Mouse (Mus musculus): ENCODE measurements at regions not wholly inside any gene's neighbourhood (a gene's known extent, or its start where the extent isn't known, plus 50 kb on each side); places are given as distances from the start of the nearest gene placed in this dataset.

DNA sequence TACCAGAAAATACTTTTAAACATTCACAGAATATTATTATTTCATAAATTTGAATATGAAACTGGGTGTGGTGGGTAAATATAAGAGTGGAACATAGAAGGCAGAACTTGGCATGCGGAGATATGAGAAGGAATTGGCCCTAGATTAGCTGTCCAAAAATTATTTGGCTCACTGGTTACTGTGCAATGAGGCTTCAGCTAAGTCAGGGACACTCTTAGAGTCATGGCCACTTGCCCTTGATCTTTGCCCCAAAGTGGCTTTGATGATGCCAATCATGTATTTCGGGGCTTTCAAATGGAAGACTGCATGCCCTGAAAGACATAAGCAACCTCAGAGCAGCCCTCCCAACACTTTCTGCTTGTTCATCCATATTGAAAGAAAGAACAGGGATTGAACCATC, 76.9 kb downstream of the Pxdc1 start:
- intact Hi-C loops (cut with DNase I) = no loop called here
- no peak for DNase-seq

DNA sequence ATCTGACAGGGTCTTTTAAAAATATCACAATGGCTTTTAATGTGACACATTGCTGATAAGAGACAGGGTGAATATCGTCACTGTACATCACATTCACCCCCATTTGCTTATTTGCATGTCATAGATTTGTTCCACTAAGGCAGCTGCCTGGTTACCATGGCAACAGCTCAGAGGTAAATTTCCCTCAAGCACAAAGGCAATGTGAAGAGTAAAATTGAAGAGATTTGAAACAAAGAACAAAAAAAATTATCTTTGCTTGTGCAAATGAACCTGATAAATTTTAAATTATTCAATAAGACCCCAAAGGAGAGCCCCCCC, 77.3 kb downstream of the Pxdc1 start:
- intact Hi-C loops (cut with DNase I) = no loop called here

DNA sequence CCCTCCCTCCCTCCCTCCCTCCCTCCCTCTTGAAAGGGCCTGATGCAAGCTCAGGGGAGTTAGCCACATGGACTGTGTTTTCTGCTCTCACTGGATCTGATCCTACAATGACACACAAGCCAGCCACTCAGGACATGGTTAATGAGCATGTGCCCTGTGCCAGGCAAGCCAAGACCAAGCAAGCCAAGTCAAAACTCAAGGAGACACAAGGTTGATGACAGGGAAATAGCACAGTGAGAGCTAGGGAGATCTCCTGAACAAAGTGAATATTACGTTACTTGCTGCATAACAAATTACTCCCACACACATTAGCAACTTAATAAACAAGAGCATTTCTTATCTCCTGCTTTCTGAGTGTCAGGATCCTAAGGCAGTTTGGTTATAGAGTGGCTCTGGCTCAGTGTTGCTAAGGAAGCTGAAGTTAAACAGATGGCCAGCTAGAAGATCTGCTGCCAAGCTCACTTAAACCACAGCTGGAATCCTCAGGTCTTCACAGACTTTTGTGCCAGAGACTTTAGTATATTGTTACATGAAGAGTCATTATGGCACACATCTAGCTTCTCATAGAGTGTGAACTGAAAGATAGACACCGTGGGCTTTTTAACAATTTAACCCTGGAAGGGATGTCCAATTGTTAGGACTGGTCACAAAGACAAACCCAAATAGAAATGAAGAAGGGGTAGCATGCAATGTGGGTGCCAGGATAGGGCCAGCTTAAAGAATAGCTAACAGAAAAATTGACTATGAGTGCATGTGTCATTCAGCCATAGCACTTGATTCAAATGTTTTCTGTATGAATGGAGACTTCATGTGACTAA, 77.9 kb downstream of the Pxdc1 start:
- intact Hi-C loops (cut with DNase I) = no loop called here
- no peak for DNase-seq

More for the DNA sequence above, 77.3 kb downstream of the Pxdc1 start:
- no peak for DNase-seq

DNA sequence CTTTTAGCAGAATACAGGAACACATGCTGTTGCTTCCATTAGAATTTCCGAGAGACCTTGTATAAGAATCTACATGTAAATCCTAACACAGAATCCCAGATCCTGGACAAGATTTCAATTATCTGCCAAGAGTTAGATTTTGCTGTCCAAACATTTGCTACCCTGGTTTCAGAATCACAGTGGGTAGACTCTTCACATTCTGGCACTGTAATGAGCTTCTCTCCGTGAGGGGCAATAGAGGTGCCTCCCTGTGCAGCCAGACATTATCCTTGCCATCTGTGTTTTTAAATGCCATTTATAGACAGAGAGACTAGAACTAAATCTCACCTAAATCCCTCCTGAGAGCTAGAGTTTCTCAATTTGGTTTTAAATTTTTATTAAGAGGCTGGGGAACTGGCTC, 84.0 kb downstream of the Pxdc1 start:
- intact Hi-C loops (cut with DNase I) = no loop called here
- DNase-seq = no peak

DNA sequence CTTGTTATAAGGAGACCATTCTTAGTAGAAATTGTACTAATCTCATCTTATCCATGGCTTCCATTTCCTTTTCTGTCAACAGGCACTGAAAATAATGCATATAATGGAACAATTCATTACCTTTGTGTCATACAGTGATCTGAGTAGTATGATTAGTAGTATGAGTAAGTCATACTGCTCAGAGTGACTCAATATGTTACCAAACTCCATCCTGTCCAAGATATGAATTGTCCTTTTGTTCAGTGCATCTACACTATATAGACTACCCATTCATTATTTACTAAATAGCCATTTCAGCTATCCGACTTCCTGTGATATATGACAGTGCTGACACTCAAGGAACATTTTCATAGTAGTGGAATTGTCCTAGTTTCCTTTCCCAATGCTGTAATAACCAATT, 86.6 kb downstream of the Pxdc1 start:
- DNase-seq = no peak
- intact Hi-C loops (cut with DNase I) = no loop called here

DNA sequence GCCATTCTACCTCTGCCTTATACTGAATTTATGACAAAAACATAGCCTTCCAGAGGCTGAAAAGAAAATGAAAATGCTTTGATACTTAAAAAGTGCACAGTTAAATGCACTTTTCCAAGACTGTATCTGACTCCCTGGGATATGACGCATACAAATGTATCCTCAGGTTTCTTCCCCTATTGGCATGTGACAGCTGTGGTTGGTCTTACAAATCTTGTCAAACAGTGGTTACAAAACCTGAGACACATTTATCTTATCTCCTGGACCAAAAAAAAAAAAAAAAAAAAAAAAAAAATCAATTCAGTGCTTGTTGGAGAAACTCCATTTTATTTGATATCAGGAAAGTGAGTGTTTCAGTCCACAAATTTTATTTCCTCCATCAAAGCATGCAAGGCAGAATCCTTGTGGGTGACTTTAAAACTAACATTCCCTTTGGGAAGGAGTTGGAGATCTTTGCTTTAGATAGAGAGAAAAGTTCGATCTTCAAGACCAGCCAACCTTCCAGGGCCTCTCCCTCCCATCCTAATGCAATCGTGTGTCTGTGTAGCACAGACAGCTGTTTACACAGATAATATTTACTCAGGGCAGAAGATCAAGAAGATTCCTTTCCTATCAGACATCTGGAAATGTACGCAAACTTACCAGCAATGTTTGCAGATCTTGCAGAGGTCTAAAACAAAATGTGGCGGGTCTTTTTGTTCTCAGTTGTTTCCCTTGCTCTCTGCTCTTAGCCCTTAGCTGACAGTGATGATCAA, 103.0 kb downstream of the Pxdc1 start:
- no peak for DNase-seq
- intact Hi-C loops (cut with DNase I) = no loop called here

DNA sequence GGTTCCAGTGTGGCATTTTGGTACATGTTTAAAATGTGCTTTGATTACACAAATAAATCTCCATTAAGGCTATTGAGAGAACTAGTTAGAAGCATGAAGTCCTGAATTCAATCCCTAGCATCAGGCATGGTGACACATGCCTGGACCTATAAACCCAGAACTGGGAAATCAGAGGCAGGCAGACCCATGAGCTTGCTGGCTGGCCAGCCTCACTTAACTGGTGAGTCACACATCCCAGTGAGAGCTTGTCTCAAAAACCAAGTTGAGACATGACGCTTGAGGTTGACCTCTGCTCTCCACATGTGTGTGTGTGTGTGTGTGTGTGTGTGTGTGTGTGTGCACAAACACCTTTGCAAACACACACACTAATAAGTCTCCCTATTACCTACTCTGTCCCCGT, 112.6 kb downstream of the Pxdc1 start:
- intact Hi-C loops (cut with DNase I) = no loop called here
- no peak for DNase-seq

DNA sequence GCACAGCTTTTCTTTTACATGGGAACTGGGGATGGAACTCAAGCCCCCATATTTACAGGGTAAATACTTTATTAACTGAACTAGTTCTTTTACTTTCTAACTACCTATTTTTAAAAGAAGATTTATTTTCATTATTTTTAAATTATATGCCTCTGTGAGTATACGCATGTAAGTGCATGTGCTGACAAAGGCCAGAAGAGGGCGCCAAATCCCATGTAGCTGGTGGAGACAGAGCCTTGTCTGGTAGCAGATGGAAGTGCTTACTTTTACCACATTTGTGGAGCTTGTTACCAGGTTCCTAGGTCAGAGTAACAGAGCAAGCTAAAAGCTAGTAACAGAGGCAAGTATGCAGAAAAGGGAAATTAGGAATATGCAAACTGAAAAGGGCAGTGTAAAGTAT, 119.4 kb downstream of the Pxdc1 start:
- no peak for DNase-seq
- intact Hi-C loops (cut with DNase I) = no loop called here

DNA sequence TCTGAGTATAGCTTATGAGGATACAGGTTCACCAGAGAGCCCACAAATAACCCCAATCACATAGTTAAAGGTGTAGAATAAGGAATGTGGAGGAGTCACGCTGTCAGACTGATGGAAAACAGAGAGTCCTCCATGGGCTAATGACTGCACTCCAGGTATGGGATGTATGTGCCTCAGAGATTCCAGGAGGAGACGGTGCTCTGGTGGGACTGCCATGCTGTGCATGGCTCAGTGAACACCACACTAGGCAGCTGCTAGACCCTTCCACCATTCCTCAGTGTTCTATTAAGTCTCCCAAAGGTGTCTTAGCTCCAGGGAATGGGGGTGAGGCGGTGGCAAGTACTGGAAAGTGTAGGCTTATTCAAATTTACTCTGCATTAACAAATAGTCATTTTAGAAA, 142.0 kb downstream of the Pxdc1 start:
- DNase-seq = no peak
- intact Hi-C loops (cut with DNase I) = no loop called here

DNA sequence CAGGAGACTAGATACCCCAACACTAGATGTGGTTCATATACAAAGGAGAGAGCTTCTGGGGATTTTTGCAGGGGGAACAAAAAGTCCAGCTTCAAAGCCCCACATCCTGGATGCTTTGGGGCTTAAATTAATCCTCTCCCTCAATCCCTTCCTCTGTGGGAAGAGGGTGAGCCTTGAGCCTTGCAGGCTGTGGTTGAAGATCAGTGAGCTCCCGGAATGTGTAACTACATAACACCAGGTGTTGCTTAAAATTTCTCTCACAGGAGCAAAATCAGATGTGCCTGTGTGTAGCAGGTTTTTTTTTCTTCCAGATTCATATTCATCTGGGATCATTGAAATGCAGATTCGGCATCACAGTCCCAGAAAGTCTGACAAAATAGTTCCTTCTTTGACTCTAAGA, 146.1 kb downstream of the Pxdc1 start:
- DNase-seq = no peak
- intact Hi-C loops (cut with DNase I) = no loop called here

DNA sequence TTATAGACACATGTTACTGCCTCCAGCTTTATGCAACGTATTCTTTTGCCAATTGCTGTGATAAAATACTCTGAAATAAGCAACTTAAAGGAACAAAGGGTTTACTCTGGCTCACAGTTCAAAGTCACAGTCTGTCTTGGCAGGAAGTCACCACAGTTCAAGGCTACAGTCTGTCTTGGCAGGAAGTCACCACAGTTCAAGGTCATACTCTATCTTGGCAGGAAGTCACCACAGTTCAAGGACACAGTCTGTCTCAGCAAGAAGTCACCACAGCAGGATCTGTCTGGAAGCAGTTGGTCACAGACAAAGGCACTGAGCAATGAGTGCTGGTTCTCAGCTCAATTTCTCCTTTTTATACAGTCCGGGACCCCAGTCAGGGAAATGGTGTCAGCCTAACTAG, 147.4 kb downstream of the Pxdc1 start:
- intact Hi-C loops (cut with DNase I) = no loop called here
- no peak for DNase-seq

DNA sequence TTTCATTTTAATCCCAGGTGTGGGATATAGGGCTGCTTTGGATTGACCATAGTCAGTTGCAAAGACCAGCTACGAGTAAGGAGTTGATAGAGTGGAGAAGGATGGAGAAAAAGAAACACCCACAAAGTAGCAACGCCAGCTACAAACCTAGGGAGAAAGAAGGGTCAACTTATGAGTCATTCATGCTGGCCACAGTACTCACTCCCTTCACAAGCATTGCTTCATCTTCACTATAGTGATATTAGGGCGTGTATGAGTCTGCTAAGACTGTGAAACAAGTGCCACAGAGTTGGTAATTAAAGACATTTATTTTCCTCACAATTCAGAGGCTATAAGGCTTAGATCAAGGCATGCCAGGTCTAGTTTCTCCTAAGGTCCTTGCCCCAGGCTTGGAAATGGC, 148.4 kb downstream of the Pxdc1 start:
- no peak for DNase-seq
- intact Hi-C loops (cut with DNase I) = no loop called here

DNA sequence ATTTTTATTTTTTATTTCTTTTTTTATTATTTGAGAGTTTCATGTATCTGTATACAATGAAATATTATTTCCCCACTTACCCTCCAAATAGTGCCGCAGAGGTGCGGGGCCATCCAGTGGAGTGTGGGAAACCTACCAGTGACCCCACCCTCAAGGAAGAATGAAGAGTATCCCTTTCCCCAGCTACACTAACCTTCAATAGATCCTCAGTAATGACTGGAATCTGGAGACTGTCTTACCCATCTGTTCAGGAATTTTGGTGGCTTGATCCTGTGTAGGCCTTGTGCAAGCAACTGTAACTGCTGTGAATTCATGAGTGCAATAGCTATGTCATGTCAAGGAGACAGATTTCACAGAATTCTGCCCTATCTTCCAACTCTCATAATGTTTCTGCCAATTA, 153.9 kb upstream of the Slc22a23 start:
- intact Hi-C loops (cut with DNase I) = no loop called here
- DNase-seq = no peak

DNA sequence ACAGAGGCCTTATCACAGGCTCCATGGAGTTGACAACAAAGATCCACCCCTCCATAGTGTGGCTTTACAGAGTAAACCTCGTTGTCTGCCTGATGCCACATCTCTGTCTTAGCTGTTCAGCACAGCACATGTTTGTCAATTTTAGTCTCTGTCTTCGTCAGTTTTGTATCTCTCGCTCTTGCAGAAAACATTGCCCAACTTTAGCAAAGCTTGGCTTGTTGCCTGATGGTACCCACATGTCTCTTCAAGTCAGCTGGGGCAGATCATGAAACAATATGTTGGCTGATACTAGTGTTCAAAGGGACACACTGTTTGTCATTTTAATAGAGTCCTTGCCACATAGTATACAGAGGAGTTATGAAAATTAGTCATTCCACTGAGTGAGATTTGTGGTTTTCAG, 152.7 kb upstream of the Slc22a23 start:
- DNase-seq = no peak

DNA sequence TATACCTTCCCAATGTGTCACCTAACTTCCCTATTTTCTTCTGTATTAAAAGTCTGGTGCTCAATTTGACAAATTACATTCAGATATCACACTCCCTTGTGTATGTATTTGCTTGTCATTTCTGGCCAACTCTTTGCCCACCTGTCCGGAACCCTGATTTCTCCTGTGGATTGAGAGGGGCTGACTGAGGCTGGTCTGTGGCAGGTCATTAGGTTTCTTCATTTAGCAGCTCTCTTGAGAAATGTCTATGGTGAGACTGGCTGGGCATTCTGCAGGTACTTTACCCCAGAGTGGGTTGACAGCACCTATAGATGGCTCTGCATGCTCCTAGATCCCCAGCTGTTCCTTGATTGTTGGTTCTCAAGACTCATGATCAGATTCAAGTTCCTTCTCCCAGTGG, 139.8 kb upstream of the Slc22a23 start:
- intact Hi-C loops (cut with DNase I) = no loop called here
- DNase-seq = no peak

More for the DNA sequence above, 152.7 kb upstream of the Slc22a23 start:
- intact Hi-C loops (cut with DNase I) = no loop called here

DNA sequence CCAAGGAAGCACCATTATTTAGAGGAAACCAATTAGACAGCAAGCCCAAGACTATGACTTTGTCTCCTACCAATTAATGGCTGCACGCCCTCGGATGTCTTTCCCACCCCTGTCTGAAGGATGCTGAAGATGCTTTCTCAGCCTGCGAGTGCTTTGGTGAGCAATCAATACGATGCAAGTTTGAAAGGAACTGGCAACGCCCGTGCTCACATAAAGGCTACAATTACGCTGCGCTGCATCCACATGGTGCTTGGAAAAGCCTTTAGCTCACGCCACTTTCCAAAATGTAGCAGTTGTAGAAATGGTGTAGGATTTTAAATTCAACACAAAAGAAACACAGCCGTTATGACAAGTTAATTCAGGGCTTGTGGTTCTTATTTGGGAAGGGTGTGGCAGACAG, 136.5 kb upstream of the Slc22a23 start:
- no peak for DNase-seq
- intact Hi-C loops (cut with DNase I) = no loop called here

DNA sequence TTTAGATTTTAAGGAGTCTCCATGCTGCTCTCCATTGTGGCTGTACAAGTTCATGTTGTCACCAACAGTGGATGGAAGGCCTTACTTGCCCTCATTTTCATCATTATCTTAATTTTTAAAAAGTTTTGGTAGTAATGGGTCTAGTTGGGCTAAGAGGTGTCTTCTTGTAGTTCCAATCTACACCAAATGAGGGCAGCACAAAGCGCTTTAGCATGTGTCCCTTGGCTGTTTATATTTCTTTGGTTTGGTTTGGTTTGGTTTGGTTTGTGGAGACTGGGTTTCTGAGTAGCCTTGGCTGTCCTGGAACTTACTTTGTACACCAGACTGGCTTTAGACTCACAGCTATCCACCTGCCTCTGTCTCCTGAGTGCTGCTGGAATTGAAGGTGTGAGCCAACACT, 125.4 kb upstream of the Slc22a23 start:
- no peak for DNase-seq
- intact Hi-C loops (cut with DNase I) = no loop called here

DNA sequence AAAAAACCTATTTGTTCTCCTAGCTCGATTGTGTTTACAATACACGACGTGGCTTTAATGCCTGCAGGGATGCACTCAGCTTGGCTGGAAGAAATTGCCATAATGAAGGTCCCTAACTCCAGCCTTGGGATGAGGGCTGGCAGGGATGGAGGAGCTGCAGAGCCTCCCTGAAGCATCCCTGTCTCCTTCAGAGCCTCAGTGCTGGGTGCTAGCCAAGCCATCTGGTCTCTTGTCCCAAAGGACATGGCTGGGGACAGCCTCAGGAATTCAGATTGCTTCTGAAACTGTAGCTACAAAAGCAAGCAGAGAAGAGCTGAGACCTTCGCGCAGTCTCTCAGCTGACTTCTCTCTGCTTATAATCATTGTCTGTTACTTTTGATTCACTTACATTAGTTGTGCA, 124.6 kb upstream of the Slc22a23 start:
- intact Hi-C loops (cut with DNase I) = no loop called here
- peak; percentile 14 to 25 for DNase-seq

DNA sequence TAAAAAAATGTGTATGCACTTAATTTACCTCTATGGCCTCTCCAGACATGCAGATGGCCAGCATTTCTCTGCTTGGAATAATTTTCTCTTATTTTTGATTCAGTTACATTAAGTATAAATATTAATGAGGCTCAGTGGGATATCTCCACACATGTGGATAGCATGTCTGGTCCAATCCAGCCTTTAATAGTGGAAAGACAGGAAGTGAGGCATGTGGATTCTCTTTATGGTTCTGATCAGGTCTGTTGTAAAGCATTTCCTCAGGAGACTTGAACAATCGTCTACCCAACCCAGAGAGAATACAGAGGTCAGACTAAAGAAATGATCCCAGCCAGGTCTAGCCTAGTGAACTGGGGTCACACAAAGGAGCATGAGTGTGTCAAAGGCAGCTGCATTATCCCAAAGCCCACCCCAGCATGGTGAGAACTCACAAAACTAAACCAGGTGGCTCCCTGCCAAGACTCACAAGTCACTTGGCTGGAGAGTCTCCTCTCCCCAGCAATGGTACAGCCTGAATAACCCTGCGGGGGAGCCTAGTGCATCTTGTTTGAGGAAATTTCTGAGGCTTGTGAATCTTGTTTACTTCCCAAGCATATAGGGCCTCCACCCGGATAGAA, 123.3 kb upstream of the Slc22a23 start:
- no peak for DNase-seq
- intact Hi-C loops (cut with DNase I) = no loop called here

DNA sequence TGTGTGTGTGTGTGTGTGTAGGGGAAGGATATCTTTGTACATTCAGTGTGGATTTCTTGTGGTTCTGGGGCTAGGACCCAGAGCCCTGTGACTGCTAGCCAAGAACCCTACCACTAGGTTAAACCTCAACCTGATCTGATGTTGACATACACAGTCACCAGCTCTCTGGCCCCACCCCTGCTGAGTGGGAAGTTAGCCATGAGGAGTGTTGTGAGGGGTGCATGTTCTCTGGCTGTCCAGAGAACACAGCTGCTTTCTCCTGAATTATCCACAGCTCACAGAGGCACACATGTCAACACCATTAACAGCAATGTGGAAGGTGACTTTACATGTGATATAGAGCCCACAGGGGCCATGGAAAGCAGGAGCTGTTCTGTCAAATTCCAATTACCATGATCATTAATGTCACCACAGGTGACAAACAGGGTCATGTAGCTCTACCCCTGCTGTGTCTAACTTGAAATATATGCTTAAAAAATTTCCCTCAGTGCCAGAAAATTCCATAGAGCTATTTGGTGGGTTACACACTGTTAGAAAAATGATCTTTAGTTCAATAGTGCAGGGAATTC, 121.0 kb upstream of the Slc22a23 start:
- DNase-seq = no peak
- intact Hi-C loops (cut with DNase I) = no loop called here

DNA sequence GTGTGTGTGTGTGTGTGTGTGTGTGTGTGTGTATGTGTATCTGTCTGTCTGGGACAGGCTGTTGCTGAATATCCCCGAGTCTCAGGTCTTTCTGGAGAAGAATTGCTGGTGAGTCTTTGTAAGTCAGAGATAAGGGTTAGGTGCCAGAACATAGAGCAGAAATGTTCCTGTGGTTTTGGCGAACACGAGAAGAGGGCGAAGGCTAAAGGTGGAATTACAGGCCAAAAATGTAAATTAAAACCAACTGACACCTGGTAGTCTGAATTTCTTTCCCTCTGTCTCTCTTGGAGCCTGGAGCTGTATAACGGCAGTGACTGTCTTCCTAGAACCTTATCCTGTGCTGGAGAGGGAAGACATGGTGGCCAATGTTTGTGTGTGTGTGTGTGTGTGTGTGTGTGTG, 120.5 kb upstream of the Slc22a23 start:
- no peak for DNase-seq
- intact Hi-C loops (cut with DNase I) = no loop called here

DNA sequence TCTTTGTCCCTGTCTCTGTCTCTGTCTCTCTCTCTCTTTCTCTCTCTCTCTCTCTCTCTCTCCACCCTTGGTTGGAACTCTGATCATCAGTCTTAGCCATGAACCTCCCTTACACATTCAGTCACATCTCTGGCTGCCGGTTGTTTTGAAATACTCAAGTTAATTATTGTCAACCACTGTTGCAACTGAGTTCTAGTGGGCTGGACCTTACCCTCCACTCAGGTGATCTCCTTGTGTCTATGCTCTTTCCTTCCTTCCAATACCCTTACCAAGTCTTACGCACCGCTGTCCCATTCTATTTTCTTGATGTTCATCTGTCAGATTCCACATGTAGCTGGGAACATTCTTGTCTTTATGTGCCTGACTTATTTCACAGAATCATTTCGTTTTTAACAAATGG, 119.2 kb upstream of the Slc22a23 start:
- no peak for DNase-seq
- intact Hi-C loops (cut with DNase I) = no loop called here
